Mouse (Mus musculus): ENCODE data around the gene Hoxb9.

DNA sequence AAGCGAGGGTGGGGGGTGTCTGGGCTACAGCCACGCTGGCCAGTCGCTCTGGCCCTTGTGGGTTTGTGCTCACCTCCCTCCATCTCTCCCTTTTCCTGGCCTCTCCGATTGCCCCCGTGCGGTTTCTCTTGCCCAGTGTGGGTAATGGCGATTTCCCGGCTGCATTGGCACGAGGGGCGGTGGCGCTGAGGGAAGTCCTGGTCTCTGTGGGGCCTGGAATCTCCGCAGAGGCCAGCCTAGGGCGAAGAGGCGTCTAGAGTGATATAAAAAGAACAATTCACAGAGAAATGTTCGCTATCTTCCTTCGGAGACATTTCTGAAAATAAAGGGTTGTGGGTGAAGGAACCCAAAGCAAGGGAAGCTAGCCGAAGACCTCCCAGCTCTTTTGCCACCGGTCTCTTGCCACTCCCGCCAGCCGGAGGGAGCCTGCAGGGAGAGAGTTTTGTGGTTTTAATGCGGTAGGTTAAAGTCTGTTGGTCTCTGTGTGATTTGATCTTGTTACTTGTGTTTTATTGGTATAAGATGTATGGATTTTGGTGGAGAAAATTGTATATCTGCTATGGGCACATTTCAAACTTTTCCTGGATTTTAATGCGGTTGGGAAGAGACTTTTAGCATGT, 22.2 kb downstream of the Hoxb9 start:
- TF ChIP-seq CTCF (IDR thresholded peaks at IDR 0.05; ENCODE audit: borderline replicate concordance, insufficient read depth, low read length), result no peak
- TF ChIP-seq POLR2A (IDR thresholded peaks at IDR 0.05; ENCODE audit: low read depth, low read length), result 0 out of 2 replicates have a peak, but pooled peaks have one; percentile 1

Data from embryonic fibroblast, embryonic 13.5 days (primary cell).